Mouse (Mus musculus): ENCODE data around the gene Sync.
A peak's percentile ranks its signal among the peaks of the same experiment; 100 is the strongest.

Sync gene

DNA sequence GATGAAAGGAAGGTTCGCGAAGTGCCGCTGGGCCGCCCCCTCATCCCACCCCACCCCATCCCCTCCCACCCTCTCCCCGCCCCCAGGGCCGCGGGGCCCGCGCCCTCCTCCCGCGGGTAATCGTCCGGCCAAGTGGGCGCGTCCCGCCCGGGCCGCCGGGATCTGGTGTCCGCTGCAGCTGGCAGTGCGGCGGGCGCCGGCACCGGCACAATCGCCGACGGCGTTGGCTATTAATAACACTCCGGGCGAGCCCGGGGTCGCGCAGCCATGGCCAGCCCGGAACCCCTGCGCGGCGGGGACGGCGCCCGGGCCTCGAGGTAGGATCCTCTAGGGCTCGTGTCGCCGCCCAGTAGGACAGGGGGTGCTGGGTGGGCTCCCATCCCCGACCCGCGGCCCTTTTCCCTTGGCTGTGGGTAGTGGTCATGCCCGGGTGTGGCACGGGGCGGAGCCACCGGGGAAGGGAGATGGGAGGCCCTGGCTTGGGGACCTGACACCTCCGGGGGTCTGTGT lies at the start of gene Sync:
TSS of gene Sync (plus strand) at position 146 of the 510 bp plus-strand sequence.
- DNase-seq: peak; percentile 65

DNA sequence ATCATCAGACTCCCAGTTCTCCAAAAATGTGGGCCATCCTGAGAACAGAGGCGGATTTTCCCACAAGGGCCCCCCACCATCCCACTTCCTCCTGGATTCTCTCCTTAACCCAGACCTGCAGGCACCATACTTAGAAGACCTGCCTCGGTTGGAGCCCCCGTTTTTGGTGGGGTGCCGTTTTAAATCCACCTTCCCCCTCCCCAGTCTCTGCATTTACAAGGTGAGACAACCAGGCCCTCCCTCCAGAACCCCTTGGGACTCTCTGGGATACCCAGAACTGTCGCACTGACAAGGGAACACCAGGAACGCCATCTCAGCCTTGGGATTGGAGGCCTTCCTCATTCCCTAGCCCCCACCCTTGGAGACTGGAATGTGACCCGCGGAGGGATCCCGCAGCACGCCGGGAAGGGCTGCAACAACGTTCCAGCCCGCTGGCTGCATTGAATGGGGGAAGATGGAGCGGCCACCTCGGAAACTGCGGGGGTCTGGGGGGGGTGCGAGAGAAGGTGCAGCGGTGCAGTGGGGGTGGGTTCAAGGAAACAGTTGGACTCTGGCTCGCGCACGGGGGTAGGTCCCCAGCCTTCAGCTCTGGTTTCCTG lies 49.5 kb upstream of the Sync start:
- peak; percentile 79 for DNase-seq

DNA sequence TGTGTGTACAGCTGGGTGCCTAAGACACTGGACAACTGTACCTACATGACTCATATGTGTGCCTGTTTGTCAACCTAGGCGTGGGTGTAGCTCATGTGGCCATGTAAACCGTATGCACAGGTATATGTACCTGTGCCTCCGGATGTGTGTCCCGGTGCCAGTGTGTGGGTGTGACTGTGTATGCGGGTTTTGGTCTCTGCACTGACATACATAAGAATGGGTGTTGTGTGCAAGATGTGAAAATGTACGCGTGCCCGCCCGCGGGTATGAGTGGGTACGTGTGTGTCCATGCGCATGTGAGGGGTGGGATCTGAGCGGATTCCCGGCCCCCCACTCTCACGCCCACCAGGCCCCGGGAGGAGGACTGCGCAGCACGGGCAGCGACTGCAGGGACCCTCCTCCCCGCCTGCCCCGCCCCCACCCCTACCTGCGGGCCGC lies 48.8 kb upstream of the Sync start:
- no peak for DNase-seq

DNA sequence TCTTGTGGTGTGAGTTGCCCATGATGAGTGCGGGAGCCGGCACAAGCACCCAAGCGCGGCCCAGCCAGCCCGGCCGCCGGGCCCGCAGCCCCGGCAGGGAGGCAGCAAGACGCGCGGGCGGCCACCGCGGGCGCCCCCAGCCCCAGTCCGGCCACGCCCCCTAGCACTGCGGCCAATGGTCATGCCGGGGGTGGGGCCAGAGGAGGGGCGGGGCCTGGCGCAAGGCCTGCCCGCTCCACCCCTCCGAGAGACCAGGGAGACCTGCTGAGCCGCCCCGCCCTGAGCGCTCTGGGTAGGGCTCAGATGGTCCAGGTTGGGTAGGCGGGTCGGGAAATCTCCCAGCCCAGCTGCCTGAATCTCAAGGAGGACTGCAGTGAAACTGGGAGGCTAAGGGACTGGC lies 48.3 kb upstream of the Sync start:
- peak; percentile 94 for DNase-seq

DNA sequence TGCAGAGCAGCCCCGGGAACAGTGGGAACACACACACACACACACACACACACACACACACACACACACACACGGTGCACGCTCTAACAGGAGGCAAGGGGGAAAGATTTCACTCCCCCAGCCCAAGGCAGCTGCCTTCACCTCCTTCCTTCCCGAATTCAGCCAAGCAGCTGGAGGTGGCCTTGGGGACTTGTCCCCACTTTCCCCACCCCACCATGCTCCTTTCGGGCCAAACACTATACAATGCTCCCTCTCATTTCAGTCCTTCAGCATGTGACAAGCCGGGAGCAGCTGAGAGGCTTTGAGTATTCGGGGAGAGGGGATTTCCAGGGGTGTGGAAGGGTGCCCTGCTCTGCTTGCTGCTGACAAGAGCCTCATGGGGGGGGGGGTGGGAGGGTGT lies 45.5 kb upstream of the Sync start:
- DNase-seq: no peak

DNA sequence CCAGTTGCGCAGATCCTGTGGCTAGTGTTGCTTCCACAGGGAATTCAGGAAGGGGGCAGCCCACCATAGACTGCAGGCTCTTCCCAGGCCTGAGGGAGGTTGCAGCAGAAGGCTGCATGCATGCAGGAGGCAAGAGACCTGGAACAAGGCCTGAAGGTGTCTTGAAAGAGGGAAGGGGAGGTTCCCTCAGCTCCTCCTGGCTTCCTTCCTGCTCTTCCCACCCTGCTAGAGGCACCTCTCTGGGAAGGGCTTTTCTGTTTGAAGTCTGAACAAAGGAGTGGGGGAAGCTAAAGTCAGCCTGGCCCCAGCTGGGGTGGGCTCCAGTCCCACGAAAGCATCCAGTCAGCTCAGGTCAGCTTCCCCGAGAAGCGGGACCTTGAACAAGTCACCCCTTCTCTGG lies 45.1 kb upstream of the Sync start:
- DNase-seq: peak; percentile 27

DNA sequence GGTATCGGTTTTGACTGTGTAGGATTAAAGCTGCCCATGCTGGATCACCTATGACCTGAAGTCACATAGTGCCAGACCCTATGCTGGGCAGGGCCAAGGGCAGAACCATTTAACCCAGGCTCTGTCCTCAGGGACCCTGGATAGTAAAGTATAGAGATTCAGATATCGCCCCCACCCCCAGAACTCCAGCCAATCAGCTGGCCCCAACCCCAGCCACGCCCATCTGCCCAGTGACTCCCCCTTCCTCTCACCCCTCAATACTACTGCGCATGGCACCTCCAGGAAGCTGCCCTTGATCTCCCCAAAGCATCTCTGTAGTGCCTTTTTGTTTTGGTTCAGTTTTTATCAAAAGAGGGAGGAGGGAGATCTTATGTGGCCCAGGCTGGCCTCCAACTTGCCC lies 44.7 kb upstream of the Sync start:
- DNase-seq: peak; percentile 53

DNA sequence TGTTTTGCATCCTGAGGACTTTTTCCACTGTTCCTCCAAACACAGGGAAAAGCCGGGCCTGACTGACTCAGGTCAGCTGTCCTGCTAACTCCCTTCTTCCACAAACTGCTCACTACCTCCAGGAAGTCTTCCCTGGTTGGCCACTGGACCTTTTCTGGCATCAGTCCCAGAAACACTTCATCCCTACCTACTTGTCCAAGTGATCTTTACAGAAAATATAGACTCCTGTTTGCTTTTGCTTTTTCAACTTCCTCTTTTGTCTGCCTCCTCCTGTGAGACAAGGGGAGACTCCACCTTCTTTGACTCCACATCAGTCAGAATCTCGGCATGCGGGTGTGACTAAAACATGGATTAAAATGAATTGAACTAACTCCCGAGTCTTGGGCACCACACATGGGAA lies 42.6 kb upstream of the Sync start:
- DNase-seq: no peak

DNA sequence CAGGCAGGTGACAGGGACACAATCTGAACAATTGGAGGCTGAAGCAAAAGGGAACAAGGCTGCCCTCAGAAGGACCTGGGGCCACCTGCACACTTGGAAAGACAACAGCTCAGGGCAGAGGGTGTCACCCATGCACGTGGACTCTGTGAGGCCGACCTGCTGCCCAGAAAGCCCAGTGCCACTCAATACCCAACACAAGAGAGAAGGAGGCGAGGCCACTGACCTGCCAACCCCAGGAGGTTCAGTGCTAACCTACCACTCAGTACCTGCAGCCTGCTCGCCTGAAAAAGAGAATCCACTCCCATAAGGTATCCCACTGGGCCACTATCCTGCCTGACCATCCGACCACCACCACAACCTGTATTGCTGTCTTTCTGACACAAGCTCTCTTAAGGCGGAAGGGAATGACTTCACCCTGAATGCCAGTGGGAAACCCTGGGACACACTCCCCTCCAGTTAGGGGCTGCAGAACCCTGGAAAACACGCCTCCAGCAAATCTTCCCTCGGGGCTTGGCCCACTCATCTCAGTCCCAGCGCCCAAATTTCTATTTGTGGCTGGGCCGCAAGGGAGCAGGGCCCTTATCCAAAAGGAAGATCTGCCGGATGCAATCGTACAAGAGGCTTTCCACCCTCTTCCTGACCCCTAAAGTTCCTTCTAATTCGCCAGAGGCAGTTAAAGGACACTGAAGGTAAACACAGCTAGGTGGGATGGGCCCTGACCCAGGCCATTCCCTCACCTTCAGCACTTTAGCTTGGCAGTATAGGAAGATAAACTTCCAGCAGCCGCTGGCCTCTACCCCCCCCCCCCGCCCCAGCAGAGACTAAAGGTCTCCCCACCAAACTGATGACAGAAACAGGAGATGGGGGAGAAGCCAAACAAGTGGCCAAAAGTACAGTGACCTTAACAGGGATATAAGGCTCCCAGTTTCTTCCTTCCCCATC lies 40.8 kb upstream of the Sync start:
- no peak for DNase-seq

DNA sequence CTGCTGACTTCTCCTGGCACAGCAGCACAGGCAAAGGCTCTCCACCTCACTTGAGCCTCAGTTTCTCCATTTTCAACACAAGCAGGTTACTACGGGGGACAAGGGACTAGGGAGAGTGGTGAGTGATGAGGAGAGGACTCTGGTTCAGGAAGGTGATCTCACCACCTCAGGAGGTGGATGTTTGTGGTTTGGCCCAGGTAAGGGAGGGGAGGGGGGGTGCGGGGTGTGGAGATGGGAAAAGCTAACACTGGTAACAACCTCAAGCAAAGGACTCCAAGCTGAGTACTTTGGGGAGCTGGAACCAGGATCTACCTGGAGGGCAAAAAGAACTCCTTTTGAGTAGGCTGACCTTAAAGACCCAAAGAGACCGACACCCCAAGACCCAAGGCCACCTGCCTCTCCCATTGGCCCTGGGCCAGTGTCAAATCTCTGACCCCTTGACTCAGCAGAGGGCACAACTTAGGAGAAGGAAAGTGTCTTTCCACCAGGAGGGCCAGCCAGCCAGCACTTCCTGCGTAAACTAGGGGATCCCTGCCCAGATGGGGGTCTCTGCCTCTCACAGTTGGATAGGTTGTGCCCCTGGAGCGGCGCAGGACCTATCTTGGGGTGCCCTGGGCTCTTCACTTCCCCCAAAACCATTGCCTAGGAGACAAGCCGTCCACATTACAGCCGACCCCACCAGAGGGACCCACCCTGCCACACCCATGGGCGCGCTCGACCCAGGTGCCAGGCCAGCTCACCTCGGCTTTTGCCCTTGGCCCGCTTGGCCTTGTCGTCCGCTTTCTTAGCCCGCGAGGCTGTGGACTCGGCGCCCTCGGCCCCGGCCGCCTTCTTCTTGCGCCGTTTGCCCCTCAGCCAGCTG lies 39.8 kb upstream of the Sync start:
- DNase-seq: peak; percentile 64

DNA sequence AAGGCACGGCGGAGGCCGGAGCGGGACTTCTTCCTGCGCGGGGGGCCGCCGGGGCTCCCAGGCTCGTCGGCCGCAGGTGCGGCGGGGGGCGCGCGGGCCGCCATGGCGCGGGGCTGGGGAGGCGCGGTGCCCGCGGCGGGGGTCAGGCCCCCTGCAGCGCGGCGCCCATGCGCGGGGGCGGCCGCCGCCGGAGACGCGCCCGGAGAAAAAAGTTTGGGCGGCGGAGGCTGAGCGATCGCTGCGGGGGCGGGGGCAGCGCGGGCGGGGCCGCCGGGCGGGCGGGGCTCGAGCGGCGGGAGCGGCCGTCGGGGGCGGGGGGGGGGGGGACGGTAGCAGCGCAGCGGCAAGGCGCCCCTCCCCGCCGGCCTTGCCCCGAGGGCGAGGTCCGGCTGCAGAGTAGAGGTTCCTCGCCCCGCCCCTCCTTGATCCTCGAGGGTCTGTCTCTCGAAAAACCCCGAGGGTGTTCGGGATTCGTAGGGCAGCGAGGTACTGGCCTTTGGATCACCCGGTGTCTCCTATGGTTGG lies 39.1 kb upstream of the Sync start:
- peak; percentile 52 for DNase-seq

DNA sequence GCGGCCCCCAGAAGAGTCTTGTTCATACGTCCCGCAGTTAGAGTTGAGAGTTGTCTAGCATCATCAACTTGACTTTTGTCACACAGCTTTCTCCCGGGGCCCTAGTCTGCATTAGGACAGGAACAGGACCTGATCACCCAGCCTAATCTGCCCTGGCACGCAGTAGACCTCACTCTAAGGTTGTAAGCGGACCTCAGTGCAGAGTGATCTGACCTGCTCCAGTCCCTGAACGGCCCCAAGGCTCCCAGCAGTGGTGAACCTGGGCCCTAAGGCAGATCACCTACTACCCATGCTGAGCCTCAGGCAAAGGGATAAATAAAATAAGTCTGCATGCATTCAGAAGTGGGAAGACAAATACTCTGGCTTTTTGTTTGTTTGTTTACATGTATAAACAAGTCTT lies 38.1 kb upstream of the Sync start:
- DNase-seq: no peak

DNA sequence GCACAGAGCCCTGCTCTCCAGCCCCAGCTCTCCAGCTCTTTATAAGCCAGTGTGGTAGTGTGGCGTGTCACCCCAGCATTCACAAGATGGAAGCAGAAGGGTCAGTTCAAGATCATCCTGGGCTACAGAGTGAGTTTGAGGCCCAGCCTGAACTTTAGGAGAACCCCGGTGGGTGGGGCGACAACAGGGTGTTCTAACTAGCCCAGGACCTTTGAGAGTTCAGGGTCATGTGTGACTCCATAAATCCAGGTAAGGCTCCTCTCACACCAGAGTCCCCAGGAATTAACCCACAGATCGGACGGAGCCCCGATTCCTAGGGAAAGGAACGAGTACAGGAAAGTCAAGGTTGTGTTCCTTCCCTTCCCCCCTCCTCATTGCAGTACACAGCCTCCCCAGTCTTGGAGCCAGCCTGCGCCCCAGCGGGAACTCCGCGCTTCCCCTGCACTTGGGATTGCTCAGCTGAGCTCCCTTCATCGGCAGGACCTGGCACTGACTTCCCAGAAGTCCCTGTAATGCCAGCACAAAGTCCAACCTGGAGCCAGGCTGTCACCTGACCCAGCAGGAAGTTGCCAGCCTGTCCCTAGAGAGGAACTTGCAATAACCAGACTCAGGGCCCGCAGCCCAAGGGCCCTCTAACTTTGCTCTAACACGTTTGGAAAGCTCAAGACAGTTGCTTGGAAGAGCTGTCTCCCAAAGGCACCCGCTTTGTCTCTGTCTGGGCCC lies 36.5 kb upstream of the Sync start:
- no peak for DNase-seq

DNA sequence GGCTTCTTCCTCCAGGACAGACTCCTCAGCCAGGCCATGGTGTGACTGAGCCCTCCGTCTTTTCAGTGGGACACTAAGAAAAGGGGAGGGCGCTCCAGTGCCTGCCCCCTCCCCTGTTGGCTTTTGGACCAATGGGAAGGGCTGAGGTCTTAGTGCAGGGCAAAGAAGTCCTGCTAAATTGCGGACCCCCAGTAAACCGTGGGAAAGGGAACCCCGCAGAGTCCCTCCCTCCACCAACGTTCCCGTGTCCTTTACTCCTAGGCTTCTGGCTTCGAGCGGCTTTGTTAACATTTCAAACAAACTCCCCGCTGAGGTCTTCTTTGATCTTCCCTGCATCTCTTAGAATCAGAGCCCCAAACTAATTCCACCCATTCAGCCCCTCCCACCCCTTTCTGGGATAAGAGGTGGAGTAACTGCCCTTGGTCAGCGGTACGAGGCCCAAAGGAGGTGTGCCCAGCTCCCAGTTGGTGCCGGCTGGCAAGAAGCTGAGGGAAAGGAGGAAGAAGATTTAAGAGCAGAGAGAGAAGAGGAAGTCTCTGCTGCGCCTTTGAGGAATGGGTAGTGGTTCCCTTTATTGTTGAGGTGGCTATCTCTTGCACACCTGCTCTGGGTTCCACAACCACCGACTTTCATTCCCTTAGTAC lies 35.8 kb upstream of the Sync start:
- DNase-seq: peak; percentile 71

DNA sequence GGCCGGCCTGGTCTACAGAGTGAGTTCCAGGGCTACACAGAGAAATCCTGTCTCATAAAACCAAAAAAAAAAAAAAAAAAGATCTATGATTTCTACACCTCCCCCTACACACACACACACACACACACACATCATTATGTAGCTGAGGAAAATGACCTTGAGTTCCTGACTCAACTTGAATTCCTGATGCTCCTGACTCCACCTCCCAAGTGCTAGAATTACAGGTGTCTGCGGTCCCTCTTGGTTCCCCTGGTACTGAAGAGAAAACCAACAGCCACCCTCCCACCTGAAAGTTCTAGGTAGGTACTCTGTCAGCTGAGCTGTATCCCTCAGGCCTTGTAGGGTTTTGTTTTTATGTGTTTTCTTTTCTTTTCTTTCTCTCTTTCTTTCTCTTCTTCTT lies 34.9 kb upstream of the Sync start:
- DNase-seq: no peak

DNA sequence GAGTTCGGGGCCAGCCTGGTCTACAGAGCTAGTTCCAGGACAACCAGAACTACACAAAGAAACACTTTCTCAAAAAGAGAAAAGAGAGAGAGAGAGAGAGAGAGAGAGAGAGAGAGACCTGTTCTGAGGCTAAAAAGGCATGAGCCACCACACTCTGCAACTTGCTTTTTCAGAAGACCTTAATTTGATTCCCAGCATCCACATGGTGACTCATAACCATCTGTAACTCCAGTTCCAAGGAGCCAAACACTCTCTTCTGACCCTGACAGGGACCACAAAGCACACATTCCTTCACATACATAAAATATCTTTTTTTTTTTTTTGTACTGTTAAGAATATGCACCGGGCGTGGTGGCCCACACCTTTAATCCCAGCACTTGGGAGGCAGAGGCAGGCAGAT lies 32.8 kb upstream of the Sync start:
- no peak for DNase-seq

DNA sequence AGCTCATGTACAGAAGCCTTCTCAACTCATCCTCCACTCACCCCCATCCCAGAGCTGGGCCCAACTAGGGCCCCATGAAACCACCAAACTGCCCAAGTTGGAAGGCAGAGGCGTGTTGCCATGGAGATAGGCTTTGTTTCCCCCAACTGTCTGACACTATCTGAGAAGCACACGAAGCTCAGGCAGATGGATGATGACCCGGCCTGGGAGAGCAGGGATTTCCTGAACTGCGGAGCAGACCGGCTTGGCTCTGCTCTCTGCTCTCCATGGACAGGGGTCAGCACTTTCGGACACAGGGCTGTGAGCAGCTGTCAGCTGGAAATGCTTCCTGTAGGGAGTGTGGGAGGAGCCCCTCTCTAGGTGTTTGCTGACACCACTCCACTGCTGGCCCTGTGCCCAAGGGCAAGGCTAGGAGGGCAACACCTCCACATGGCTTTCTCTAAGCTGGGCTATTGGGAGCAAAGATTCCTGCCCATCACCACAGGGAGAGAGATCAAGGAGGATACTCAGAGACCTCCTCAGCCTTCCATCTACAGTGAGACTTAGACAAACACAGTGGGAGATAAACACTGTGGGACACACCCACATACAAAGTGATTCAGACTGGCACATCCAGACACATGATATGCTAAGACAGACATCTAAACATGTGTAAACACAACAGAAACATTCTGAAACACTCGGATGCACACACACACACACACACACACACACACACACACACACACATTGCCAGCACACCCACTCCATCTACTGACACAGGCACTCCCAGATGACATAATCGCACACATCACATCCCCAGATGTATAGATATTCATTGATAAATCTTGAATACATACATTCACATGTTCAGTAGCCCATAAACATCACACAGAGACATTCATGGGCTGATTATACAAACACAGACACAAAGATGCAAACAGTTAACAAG lies 30.7 kb upstream of the Sync start:
- peak; percentile 55 for DNase-seq

DNA sequence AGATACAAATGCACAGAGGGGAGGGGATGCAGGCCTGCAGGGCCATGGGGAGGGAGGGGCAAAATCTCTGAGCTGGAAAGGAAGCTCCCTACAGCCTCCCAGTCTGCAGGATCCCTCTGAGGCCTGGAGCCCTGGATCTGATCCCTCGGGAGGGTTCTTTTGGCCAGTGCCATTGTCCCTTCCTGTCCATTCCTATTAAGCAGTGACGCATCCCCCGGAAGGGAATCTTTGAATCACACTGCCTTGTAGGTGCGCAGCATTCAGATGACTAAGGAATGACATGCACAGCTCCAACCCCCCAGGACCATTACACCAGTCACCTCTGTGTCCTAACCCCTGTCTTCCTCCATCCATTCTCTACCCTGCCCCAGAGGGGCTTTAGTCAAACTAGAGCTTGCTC lies 28.3 kb upstream of the Sync start:
- DNase-seq: no peak

DNA sequence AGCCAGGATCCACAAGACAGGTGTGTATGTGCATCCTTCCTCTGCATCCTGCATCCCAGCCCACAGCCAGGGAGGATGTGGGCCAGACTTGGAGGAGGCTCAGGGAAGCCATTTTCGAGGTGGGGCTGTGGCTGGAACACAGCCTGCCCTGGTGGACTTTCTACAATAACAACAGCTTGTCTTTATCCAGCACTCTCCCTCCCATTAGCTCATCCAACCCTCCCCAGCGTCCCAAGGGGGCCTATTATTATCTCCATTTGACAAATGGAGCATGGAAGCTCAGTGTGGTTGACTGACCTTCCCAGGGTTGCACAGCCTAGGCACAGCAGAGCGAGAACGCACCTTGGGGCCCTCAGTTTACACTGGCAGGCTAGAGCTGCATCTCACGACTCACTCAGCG lies 26.7 kb upstream of the Sync start:
- peak; percentile 16 for DNase-seq

DNA sequence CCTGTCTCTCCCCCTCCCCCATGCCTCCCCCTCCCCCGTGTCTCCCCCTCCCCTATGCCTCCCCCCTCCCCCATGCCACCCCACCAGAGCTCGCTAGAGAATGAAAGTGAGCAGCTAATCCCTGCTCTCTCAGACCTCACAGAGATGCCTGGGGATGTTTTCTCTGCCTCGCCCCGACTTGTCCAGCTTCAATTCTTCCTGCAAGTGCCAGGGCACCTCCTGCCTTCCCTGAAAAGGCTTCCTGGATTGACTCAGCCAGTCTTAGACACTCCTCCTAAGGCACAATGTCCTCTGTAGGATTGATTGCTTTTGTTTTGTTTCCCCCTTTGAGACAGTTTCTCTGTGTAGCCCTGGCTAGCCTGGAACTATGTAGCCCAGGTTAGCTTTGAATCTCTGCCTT lies 26.2 kb upstream of the Sync start, which contains the start of gene C77080:
TSS of gene C77080 (minus strand) at position 209 of the 400 bp plus-strand sequence.
- no peak for DNase-seq
